Mouse (Mus musculus) cerebellum, postnatal 36 days (tissue): ENCODE data around the gene Rpn1.

Source experiments
- DNase-seq, 2 experiments: peaks; one replicate each; pipeline ENCODE4 v3.0.0; 2021 to 2022; ENCODE audit warnings: mixed read lengths in 2 of 2

The Rpn1 gene

GRCm38 (mm10) chr6:88065968-88066367 lies 18.3 kb upstream of the Rpn1 start:
- no peak for DNase-seq

- DNase-seq: no peak
Measured at GRCm38 (mm10) chr6:88067722-88068121, 16.6 kb upstream of the Rpn1 start.

GRCm38 (mm10) chr6:88068739-88069138 lies 15.5 kb upstream of the Rpn1 start:
- no peak for DNase-seq

GRCm38 (mm10) chr6:88070468-88070867 lies 13.8 kb upstream of the Rpn1 start:
- no peak for DNase-seq

- no peak for DNase-seq
Measured at GRCm38 (mm10) chr6:88071216-88071615, 13.1 kb upstream of the Rpn1 start.

- DNase-seq: peak; percentile 94
Measured at GRCm38 (mm10) chr6:88074752-88075554, 9.3 kb upstream of the Rpn1 start.

- no peak for DNase-seq
Measured at GRCm38 (mm10) chr6:88075960-88076517, 8.2 kb upstream of the Rpn1 start.

GRCm38 (mm10) chr6:88083095-88083494 lies 1.2 kb upstream of the Rpn1 start:
- no peak for DNase-seq

- no peak for DNase-seq
Measured at GRCm38 (mm10) chr6:88083672-88084071, 610 bp upstream of the Rpn1 start.

GRCm38 (mm10) chr6:88088971-88089370 lies 4.7 kb downstream of the Rpn1 start:
- DNase-seq: no peak

- DNase-seq: no peak
Measured at GRCm38 (mm10) chr6:88095377-88095776, 11.1 kb downstream of the Rpn1 start.

GRCm38 (mm10) chr6:88102096-88102495 lies 17.8 kb downstream of the Rpn1 start:
- DNase-seq: no peak

- DNase-seq: peak; percentile 95
Measured at GRCm38 (mm10) chr6:88105783-88106611, 21.7 kb downstream of the Rpn1 start.

GRCm38 (mm10) chr6:88106612-88107123 lies 22.4 kb downstream of the Rpn1 start:
- DNase-seq: no peak

GRCm38 (mm10) chr6:88107661-88108535 lies 23.6 kb downstream of the Rpn1 start:
- no peak for DNase-seq

GRCm38 (mm10) chr6:88113139-88113538 lies 28.9 kb downstream of the Rpn1 start:
- peak; percentile 69 to 73 for DNase-seq

- DNase-seq: no peak
Measured at GRCm38 (mm10) chr6:88114414-88114813, 30.1 kb downstream of the Rpn1 start.

- DNase-seq: peak; percentile 80 to 83
Measured at GRCm38 (mm10) chr6:88116347-88117183, 32.3 kb downstream of the Rpn1 start.

GRCm38 (mm10) chr6:88117184-88117575 lies 32.9 kb downstream of the Rpn1 start:
- DNase-seq: no peak

- DNase-seq: no peak
Measured at GRCm38 (mm10) chr6:88119309-88119708, 35.0 kb downstream of the Rpn1 start.

GRCm38 (mm10) chr6:88120813-88121212 lies 36.5 kb downstream of the Rpn1 start:
- no peak for DNase-seq
